Mouse (Mus musculus) layer of hippocampus, postnatal 25 days (tissue): ENCODE measurements around the gene Msi2. TPM values are rescaled to one million over a fixed set of nuclear protein-coding genes. Genes with fewer than 3 reads are reported as not detected.
A peak's percentile ranks its signal among the peaks of the same experiment; 100 is the strongest.

Experiments used
- DNase-seq, 2 experiments: peaks; one replicate each; pipeline ENCODE4 v3.0.0; 2022; ENCODE audit warnings: mixed read lengths in 2 of 2, low spot score in 1 of 2; ENCODE audit errors: extremely low spot score in 1 of 2
- total RNA-seq, 2 experiments: library from RNA; stranded (reverse); gene quantifications; 2 replicates each; pipeline ENCODE4 v1.2.3; 2021

Gene Msi2
- total RNA-seq, 2 experiments from 2014 or later: 89.4 to 90.0 TPM

GRCm38 (mm10) chr11:88683026-88683770 lies 35.1 kb downstream of the Msi2 start:
- DNase-seq: no peak

GRCm38 (mm10) chr11:88677350-88677749 lies 41.0 kb downstream of the Msi2 start:
- no peak for DNase-seq

GRCm38 (mm10) chr11:88676597-88676996 lies 41.7 kb downstream of the Msi2 start:
- no peak for DNase-seq

DNA sequence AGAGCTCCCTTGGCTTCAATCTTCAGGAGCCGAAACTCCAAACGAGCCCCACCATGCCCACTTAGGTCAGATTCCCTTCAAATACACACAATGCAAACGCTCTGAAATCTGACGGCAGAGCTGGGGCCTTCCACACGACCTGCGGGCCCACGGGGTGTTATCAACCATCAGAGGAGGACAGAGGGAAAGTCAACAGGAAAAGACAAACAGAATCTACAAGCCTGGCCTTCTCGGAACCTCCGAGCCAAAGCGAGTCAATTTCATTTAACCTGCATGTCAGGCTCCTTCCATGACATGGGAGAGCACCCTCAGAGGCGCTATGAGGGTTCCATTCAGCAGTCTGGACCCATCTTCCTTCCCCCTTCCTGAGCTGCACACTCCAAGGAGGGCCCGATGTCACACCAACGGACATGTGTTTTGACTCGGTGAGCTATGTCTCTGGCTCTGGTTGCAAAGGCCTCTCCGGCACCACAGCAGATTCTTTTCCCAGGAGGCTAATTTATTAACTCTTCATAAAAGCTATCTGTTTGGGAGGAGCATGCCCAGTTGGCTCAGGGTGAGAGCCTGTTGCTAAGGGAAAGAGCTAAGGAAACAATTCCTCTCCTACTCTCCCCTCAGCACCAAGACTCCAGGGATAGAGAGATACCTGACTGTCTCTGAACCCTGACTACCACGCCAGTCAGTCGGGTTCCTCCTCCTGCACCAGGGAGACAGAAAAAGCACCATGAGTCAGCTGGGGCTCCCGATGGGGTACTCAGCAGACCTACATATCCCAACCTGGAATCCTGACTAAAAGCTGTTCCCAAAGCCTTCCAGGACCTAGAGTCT lies 42.6 kb downstream of the Msi2 start:
- no peak for DNase-seq

GRCm38 (mm10) chr11:88674075-88674474 lies 44.2 kb downstream of the Msi2 start:
- no peak for DNase-seq

DNA sequence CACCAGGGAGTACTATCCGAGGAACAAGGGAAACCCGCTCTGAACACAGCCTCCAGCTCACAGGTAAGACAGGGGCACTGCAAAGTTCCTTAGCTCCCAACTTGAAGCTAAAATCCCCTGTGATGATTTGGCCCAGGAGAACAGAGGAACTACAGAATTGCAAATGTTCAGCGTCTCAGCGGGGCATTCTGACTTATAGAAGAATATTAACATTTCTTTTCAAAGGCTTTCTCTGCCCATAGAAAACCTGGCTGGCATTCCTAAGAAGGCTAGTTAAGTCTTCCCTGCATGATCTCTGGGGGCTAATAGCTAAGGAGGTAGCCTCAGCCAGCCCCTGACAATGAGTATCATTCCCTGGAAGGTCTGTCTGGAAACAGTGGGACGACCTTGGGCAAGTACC lies 47.4 kb downstream of the Msi2 start:
- DNase-seq: no peak

- DNase-seq: no peak
Measured at GRCm38 (mm10) chr11:88669106-88669505, 49.2 kb downstream of the Msi2 start.

DNA sequence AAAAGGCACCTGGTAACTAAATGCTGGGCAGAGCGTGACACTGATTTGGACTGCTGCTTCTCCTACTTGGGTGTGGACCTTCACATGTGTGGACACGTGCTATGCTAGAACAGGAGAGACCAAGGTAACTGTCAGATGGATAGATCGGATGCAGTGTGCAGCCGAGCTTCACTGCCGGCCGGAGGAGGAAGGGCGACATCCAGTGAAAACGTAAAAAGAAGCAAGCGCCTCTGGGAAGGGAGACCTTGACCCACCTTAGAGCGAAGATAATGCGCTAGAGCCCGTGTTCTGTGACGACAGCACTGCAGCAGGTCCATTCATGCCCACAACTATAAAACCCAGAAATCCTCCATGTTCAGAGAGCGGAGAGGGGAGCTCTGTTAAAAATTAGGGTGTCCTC lies 50.0 kb downstream of the Msi2 start:
- no peak for DNase-seq

GRCm38 (mm10) chr11:88665799-88666198 lies 52.5 kb downstream of the Msi2 start:
- no peak for DNase-seq

DNA sequence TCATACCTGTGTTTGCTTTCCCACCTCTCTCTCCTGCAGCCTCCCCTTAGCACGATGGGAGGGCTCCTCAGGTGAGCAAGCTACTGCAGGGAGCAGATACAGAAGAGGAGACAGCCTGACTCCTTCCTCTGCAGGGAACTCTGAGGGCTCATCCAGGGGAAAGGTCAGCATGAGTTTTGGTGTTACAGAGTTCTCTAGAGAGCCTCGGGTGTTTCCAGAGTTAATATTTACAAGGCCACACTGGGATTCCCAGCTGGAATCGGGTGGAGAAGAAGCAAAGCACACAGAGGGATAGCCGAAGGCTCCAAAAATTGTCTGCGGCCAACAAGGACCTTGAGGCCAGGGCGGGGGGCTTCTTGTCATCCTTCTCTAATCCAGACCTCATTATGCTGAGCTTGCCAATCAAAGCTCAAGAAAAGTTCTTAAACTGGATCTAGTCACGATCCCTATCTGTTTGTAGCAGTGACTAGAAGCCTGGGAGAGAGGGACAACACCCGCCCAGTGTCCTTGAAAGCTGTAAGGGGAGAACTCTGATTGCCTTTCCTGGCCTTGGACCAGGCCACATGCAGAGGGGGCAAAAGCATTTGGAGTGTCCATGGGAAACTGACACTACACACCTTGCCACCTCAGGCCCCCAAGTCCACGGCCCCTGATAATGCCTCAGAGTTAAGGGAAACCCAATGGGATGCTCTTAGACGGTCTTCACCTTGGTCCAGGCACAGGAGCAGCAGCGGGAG lies 56.7 kb downstream of the Msi2 start:
- no peak for DNase-seq

DNA sequence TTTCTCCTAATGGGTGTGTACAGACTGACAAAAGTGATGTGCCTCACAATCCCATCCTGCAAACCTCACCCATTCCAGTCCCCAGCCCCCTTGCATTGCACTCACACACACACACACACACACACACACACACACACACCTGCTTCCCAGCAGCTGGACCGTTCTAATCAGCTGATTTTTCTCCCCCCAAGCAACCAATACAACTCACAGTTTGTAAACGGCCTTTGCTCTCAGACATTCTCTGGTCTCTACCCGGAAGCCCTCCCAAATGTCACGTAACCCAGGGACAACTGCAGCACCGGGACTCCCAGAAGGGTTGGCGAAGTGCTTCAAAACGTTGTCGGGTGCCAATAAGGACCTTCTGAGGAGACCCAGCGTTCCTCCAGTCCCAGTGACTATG lies 57.9 kb downstream of the Msi2 start:
- DNase-seq: no peak

- no peak for DNase-seq
Measured at GRCm38 (mm10) chr11:88658926-88659325, 59.4 kb downstream of the Msi2 start.

- DNase-seq: no peak
Measured at GRCm38 (mm10) chr11:88655786-88656185, 62.5 kb downstream of the Msi2 start.

DNA sequence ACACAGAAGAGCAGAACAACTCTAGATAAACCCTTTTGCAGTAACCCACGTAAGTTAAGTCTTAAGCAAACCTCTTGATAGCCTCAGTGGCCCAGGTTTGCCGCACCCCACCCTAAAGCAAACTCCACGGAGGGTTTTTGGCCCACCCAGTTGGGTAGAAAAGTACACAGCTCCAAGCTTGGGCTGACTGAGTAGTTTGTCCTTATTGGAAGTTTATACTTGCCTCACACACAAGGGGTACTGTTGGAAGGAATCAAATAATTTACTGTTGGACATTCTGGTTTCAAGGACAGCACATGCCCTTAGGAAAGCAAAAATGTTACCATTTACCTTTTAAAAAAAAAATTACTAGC lies 63.1 kb downstream of the Msi2 start:
- no peak for DNase-seq

DNA sequence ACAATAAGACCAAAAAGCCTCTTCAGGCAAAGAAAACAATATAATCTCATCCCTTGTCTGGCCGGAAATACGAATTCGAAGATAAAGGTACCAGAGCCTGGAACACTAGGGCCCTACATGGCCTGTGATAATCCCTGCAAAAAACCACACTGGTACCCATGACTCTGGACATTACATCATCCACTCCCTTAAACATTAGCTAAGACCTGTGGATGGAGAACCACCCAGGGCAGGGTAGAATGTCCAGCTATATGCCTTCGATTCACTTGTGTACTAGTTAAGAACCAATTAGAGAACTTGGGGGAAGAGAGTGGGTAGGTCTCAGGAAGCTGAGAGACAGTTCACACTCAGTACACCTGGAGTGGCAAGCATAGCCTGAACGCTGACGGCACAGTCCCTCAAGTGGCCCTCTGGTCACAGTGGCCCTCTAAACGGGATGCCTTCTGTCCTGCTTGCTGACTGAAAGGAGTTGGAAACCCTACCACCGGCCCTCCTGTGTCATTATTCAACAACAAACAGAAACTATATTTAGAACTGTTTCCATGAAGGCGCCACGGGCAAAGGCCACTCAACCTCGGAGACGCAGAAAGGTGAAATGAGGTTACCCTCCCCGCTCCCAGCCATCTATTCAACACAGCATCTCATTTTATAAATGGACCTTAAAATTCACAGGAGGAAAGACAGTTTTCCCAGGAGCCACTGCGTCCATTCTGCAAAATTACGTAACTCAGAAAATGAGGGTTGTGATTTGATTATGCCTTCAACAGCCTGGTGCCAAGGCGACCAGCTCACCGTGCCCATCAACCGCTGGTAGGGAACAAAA lies 63.7 kb downstream of the Msi2 start:
- no peak for DNase-seq

- peak in 1 of 2 experiments; percentile 55 for DNase-seq
Measured at GRCm38 (mm10) chr11:88650275-88650674, 68.0 kb downstream of the Msi2 start.

- DNase-seq: no peak
Measured at GRCm38 (mm10) chr11:88649009-88649408, 69.3 kb downstream of the Msi2 start.

DNA sequence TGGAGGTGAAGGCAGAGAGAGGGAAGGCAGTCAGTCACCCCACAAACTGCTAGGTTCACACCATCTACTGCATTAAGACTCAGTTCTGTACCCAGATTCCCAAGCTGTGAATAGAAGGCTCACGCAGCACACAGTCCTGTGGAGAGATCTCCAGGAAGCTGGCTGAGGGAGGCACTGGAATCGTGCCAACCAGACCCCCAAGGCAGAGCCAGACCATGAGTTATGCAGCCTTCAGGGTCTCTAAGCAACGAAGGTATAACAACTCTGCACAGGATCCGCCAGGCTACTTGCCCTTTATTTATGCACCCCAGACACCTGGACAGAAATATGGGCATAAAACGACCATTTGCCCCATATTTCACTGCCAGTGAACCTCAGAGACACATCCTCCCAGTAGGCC lies 69.9 kb downstream of the Msi2 start:
- DNase-seq: no peak

DNA sequence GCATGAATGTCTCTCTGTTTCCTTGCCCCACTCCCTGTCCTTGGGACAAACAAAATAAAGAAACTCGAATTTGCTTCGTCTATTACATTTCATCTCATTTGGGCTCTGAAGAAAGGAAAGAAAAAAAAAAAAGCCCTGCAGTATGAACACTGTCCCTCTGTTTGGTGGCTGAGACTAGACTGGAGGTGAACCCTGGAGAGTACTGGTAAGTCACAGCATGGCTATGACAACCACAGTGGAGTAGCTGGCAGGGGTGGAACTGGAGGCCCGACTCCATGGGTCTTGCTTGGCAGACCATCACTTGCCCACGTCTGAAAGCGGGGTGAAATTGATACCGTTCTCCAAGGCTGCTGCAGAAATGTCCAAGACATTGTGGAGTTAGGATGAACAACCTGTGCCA lies 71.8 kb downstream of the Msi2 start:
- DNase-seq: no peak

GRCm38 (mm10) chr11:88645821-88646220 lies 72.5 kb downstream of the Msi2 start:
- DNase-seq: no peak
